Mouse (Mus musculus) liver, embryonic 14.5 days (tissue): ENCODE measurements around the gene Uba2. TPM values are rescaled to one million over a fixed set of nuclear protein-coding genes. Genes with fewer than 3 reads are reported as not detected.
"Not testable (repeated sequence)": the region's sequence is repeated elsewhere in the genome, so short reads cannot be mapped to it uniquely, and the experiment has no call there.

ENCODE experiments used
- ATAC-seq: fragments of 200-750 bp; cut with Nextera tagmentation; 2 replicates; pipeline ENCODE4 v1.8.0; 2017; ENCODE audit warnings: moderate number of reproducible peaks, mild to moderate bottlenecking, moderate library complexity; ENCODE audit not compliant: insufficient read depth
- DNase-seq, 3 experiments: peaks; one replicate each; pipeline ENCODE4 v3.0.0-alpha.2; 2012 to 2013; ENCODE audit warnings: low read depth in 3 of 3, low spot score in 3 of 3
- H3K27ac ChIP-seq: fragments of 300-500 bp; sonication (generic); 2 replicates; pipeline ENCODE4 v1.5.1; 2014; ENCODE audit warnings: moderate library complexity, mild to moderate bottlenecking, control low read depth, inconsistent platforms
- H3K27me3 ChIP-seq: fragments of 300-500 bp; sonication (generic); 2 replicates; pipeline ENCODE4 v1.6.1; 2014; ENCODE audit warnings: mild to moderate bottlenecking, low read length, moderate library complexity; ENCODE audit not compliant: control insufficient read depth, insufficient read depth
- H3K36me3 ChIP-seq: fragments of 300-500 bp; sonication (generic); replicated peaks from 2 replicates; pipeline ENCODE4 v1.6.1; 2014; ENCODE audit warnings: low read depth; ENCODE audit not compliant: control insufficient read depth, insufficient read depth
- H3K4me1 ChIP-seq, 2 experiments: fragments of 200-500 bp in 1 of 2; fragments of 300-500 bp in 1 of 2; sonication (generic) in 1 of 2; replicated peaks; 2 replicates each; pipeline ENCODE4 v1.6.1; 2012 to 2014; ENCODE audit warnings: antibody characterized with exemption in 1 of 2, inconsistent platforms in 1 of 2, low read length in 1 of 2; ENCODE audit not compliant: control insufficient read depth in 2 of 2, insufficient read depth in 2 of 2
- H3K4me2 ChIP-seq: fragments of 300-500 bp; sonication (generic); 2 replicates; pipeline ENCODE4 v1.6.1; 2014; ENCODE audit warnings: low read depth, mild to moderate bottlenecking, control low read depth, moderate library complexity
- H3K4me3 ChIP-seq, 2 experiments: fragments of 200-500 bp in 1 of 2; fragments of 300-500 bp in 1 of 2; sonication (generic) in 1 of 2; 2 replicates each; pipeline ENCODE4 v1.5.1; 2012 to 2014; ENCODE audit warnings: low read depth in 2 of 2, low read length in 2 of 2, mild to moderate bottlenecking in 2 of 2, control low read depth in 1 of 2, inconsistent platforms in 1 of 2, moderate library complexity in 1 of 2; ENCODE audit not compliant: insufficient read depth in 1 of 2
- H3K9ac ChIP-seq: fragments of 300-500 bp; sonication (generic); replicated peaks from 2 replicates; pipeline ENCODE4 v1.6.1; 2014; ENCODE audit warnings: mild to moderate bottlenecking, control low read depth, moderate library complexity
- H3K9me3 ChIP-seq: fragments of 300-500 bp; sonication (generic); 2 replicates; pipeline ENCODE4 v1.6.1; 2016; ENCODE audit warnings: low read length, mixed read lengths; ENCODE audit not compliant: control insufficient read depth
- CTCF ChIP-seq: IDR thresholded peaks from 2 replicates; pipeline ENCODE4 v1.5.1; 2016; ENCODE audit warnings: antibody characterized with exemption, low read depth, control low read depth
- EP300 ChIP-seq: IDR thresholded peaks from 2 replicates; pipeline ENCODE4 v1.6.1; 2016; ENCODE audit warnings: antibody characterized with exemption, low read depth
- WGBS: fragments of 180-500 bp; shearing (Covaris S2); extraction: QIAGEN DNeasy Blood & Tissue Kit; methylation state at CpG from one replicate; pipeline ENCODE4 v1.1.7; 2014; ENCODE audit not compliant: insufficient replicate concordance; 5-methylcytosine and 5-hydroxymethylcytosine counted together
- polyA plus RNA-seq, 2 experiments: library from polyadenylated mRNA; depleted of rRNA in 1 of 2; stranded (reverse) in 1 of 2; unstranded in 1 of 2; fragments of >200 nt; fragmentation: Nextera tagmentation in 1 of 2; extraction: Ambion mirVana in 1 of 2; gene quantifications; 2 replicates each; pipeline versions ENCODE4 v1.2.1 to v1.2.3; 2012 to 2014

The Uba2 gene
- polyA plus RNA-seq, 2 experiments: 62.1 to 83.0 TPM

DNA sequence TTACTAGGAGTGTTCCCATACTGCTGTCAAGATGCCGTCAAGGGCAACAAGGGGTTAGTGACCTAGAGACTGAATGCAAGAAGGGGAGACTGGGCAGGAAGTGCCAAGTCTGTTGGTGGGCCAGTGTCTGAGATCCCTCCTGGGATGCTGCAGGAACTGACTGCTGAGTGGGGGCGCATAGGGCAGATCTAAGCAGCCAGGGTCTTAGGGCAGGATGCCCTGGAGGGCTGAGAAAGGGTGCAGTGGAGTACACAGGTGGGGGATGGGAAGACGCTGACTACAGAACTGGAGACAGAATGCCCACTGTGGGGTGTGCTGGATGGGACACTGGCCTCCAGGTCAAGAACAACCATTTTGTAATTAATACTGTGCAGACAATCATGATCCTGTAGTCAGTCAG is 14.4 kb upstream of the Uba2 start:
- Histone ChIP-seq H3K36me3 (peaks cover 17% of the 10 kb centered on the region), H3K4me2 (no peak overlapping the region), H3K27me3 (no peaks in the 10 kb centered on the region), H3K4me3 (no peak overlapping the region), H3K9ac (no peak overlapping the region), H3K4me1 (no peaks in the 10 kb centered on the region), H3K27ac (no peak overlapping the region), H3K9me3 (no peaks in the 10 kb centered on the region)
- TF ChIP-seq EP300: no peak
- TF ChIP-seq CTCF: no peak
- ATAC-seq: no peak
- DNase-seq: no peak
- 71% methylated on average over 3 of the region's 3 CpGs for WGBS

DNA sequence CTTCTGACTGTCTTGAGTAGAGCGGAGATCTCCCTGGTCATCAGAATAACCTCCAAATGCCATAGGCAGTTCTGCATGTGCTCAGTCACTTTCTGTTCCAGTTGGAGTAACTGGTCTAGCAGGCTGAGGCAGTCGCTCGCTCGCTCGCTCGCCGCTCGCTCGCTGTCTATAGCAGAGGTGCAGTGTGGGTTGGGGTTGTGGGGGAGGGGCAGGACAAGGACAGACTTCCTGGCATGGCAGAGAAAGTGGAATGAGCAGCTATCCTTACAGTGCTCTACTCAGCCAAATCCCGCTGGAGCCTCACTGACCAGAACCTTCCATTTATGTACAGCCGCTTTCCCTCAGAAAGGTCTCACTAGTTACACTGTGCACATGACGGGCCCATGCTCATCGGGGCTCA is 14.0 kb upstream of the Uba2 start:
- Histone ChIP-seq H3K4me3 (no peak overlapping the region), H3K27me3 (no peaks in the 10 kb centered on the region), H3K27ac (no peak overlapping the region), H3K9ac (no peak overlapping the region), H3K36me3 (peaks cover 16% of the 10 kb centered on the region), H3K4me1 (no peaks in the 10 kb centered on the region), H3K4me2 (no peak overlapping the region), H3K9me3 (no peaks in the 10 kb centered on the region)
- 88% methylated on average over 13 of the region's 13 CpGs for WGBS
- ATAC-seq: no peak
- DNase-seq: no peak
- TF ChIP-seq CTCF (no peak), EP300 (no peak)

- H3K4me1 ChIP-seq, H3K9me3 ChIP-seq, H3K4me2 ChIP-seq, H3K4me3 ChIP-seq, H3K36me3 ChIP-seq, DNase-seq, H3K27me3 ChIP-seq, H3K9ac ChIP-seq, ATAC-seq, H3K27ac ChIP-seq: not testable (repeated sequence)
- WGBS: 67% methylated on average over 6 of the region's 6 CpGs
These were observed 6.8 kb upstream of the Uba2 start for GRCm38 (mm10) chr7:34176241-34176640.

DNA sequence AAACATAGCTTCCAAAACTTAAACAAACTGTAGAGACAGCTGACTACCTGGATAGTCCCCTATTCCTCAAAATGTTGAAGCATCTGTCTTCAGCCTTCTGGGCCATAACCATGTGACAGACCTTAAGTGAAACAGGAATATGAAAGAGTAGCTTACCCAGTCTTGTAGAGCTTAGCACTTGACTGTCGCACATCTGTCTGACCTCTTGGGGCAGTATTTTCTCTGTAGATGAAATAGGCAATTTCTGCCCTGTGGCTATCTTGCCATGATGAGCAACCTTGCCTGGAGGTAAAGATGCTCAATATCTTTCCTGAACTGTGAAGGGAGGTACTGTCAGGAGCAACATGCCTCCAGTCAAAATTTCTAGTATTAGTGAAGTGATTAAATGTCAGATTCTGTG is 2.9 kb upstream of the Uba2 start:
- Histone ChIP-seq H3K9ac (no peak overlapping the region), H3K36me3 (no peaks in the 10 kb centered on the region)

DNA sequence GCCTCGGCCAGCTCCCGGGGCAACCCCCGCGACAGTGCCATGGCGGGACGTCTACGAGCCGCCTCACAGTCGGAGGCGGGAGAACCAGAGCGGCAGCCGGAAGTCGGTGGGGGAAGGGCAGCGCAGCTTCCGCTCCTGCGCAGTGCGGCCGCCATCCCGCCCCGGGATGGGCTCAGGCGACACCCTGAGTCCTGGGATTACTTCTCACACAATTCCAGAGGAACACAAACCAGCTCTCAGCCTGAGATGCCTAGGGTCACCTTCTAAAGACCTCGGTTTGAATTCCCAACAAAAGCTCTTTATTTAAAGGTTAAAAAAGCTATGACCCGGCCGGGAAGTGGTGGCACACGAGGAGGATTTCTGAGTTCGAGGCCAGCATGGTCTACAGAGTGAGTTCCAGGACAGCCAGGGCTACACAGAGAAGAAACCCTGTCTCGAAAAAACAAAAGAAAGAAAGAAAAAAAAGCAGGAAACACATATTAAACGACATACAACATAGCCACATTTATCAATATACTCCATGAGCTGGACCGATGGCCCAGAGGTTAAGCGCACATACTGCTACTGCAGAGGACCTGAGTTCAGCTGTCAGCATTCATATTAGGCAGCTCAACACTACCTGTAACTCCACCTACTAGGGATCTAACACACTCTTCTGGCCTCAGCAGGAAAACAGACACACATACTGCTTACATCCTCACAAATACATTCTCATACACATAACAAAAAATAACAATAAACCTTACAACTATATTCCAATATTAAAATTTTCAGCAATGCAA is 738 bp downstream of the Uba2 start:
- 10% methylated on average over 30 of the region's 30 CpGs for WGBS
- no peaks in the 10 kb centered on the region for H3K27me3 ChIP-seq
- no peaks in the 10 kb centered on the region for H3K9me3 ChIP-seq
- peak overlapping the region; percentile 93 for H3K4me2 ChIP-seq
- peaks cover 10 to 11% of the 10 kb centered on the region in 2 experiments for H3K4me1 ChIP-seq
- peak overlapping the region; percentile 79 for H3K9ac ChIP-seq
- peak; percentile 66 to 72 (median 72) for DNase-seq
- peak overlapping the region; percentile 71 to 88 for H3K4me3 ChIP-seq
- TF ChIP-seq CTCF (0 out of 2 replicates have a peak, but pooled peaks have one; percentile 3), EP300 (no peak)
- peak overlapping the region; percentile 3 for H3K27ac ChIP-seq
- peaks cover 14% of the 10 kb centered on the region for H3K36me3 ChIP-seq
- ATAC-seq: peak; percentile 93

More for the DNA sequence above, 2.9 kb upstream of the Uba2 start:
- no peak overlapping the region for H3K4me3 ChIP-seq
- ATAC-seq (no peak), DNase-seq (no peak)
- peaks cover 3 to 6% of the 10 kb centered on the region in 2 experiments; a peak in 1 of 4 replicates for H3K4me1 ChIP-seq
- 62% methylated on average over 1 of the region's 1 CpGs for WGBS
- no peak overlapping the region for H3K4me2 ChIP-seq
- no peaks in the 10 kb centered on the region for H3K27me3 ChIP-seq
- H3K9me3 ChIP-seq: no peaks in the 10 kb centered on the region
- no peak for TF ChIP-seq CTCF
- no peak for TF ChIP-seq EP300
- no peak overlapping the region for H3K27ac ChIP-seq
